Mouse (Mus musculus) kidney, postnatal 4 days (tissue): ENCODE results near the gene Ino80.
A peak's percentile ranks its signal among the peaks of the same experiment; 100 is the strongest.

Source experiments
- DNase-seq, 2 experiments: peaks; one replicate each; pipeline ENCODE4 v3.0.0; 2021; ENCODE audit warnings: mixed read lengths in 2 of 2

Ino80 gene

DNA sequence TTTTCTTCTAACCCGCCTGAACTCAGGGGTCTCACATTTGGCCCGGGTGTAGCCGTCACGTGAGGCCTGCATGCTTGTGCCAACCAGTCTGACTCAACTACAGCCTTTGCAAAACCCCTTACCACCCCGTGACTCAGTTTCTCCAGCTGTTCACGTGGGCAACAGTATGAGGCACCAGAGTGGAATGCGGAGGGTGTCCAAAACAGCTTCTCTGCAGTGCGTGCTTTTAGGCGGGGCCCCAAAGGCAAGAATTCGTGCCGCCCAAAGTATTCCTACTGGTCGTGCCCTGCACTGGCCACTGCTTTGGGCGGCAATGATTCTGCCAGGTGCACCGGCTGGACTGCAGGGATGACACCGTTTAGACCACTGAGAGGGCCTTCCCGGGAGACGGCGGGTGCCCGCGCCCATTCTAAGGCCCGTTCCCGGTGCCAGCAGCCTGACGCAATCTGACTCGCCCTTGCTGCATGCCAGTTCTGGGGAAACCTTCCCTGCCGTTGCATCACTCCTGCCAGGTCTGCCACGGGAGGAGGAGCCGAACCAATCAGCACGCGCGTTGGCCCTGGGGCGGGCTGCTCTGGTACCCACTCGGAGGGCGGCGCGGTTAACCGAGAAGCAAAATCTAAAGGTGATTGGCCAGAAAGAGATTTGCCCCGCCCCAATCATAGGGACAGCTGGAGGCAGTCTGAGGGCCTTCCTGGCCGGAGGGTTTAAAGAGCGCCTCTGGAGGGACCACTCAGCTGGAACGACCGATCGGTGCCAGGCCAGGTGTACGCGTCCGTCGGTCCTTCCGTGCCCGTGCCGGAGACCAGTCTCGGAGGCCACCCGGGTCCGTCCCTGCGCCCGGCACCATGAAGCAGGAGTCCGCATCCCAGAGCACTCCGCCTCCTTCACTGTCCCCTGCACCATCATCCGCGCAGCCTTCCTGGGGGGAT is 126.7 kb downstream of the Ino80 start, which contains the start of gene Chac1:
TSS of gene Chac1 (plus strand) at position 675 of the 932 bp plus-strand sequence.
- DNase-seq: peak; percentile 87 to 91

DNA sequence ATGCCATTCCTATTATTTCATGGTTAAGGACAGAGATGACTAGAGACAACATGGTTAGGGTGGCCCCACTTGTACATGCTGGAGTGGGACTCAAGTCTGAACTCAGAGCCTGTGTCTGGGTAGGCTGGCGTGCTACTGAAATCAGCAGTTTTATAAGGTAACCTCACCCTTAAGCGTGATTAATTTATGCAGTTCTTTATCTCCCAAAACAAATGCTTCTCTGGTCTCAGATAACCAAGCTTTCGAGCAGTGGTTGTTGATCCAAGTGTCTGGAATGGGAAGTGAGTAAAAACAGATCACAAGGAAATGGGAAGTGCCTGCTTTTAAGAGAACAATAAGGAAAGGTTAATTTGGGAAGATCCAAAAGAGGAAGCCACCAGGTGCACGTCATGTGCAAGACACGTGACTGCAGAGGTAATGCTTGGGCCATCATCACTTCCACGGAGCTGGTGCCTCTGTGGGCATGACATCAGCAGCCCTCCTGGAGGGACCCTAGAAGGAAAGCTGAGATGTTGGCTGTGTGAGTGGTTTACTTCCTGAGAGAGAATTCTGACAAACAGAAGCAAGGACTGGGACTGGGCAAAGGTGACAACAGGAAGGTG is 132.8 kb downstream of the Ino80 start:
- DNase-seq: no peak

DNA sequence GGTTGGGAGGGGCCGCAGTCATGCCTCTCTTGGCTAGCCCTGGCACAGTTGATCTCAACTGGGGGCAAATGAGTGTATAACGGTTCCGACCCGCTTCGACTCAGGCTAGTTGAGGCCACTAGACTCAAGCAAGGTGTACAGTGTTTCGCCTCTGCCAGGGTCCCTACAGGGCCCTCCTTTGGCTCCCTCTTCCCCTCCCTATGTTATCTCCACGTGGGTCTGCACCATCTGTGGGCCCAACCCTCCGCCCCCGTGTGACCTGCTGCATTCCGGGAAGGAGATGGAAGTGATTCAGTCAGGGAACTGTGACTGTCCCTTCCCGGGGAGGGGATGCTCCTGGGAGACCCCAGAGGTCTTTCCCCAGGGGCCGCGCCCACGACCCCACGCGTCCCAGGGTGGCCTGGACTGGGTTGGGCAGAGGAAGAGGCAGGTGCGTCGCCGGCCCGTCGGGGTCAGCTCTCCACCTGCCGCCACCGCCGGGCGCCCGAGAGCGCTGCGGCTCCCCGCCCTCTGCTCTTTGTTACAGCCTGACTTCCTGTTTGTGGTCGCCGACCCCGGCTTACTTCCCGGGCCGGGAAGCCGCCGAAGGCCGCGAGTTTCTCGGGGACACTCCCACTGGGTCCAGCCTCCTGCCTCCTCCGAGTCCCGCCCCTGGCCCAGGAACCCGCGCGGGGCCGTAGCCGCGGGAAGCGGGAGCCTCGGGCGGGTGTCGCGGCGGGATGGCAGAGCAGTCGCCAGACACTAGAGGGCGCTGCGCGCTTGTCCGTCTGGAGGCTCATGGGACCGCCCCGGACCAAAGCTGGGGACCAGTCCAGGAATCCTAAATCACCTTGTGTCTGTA is 139.8 kb downstream of the Ino80 start:
- peak; percentile 95 for DNase-seq

DNA sequence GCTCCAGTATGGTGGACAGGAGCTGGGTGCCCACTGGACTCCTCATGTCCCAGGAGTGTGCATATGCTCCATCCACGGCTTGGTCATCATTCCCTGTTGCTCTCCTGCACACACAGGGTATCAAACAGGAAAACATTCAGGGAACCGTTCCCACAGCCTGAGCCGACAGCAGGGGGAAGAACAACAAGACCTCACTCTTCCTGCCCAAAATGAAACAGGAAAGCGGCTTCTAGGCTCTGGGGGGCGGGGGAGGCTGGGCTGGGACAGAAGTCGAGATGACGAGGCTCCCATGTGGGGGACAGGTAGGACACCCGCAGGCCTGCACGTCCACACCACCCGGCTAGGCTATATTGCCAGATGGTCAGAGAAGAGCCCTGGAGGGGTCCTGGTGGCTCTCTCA is 141.0 kb downstream of the Ino80 start:
- DNase-seq: peak; percentile 35 to 53

DNA sequence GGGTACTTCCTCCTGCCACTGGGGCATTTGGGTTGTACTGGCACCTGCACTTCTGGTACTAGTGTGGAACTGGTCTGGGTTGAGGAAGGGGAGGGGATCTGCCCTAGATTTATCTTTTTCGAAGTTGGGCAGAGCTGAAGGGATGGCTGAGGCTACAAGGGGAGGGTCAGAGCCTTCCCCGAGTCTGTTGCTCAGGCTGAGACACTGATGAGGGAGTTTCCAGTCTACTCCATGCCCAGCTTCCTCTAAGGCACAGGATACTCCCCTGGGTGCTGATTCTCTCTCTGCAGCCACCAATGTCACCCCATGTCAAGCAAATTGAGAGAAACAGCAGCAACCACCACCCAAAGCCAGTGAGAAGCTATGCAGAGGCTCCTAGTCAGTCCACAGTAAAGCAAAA is 141.5 kb downstream of the Ino80 start:
- DNase-seq: no peak

DNA sequence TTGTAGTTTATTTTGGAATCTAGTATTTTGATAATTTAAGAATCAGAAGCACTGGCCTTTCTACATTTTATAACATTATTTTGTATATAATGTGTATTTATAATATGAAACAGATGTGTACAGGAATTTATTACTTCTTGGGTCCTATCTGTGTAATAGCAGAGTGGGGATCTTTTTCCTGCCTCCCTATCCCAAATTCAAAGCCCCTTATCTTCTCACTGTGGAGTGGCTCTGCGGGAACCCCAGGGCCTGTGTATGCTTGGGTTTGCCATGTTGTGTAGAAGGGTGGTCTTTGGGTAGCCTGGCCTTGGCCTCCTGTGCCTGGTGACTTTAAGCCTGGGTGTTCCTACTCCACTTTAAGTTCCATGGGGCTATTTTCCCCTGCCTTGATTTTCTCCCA is 142.0 kb downstream of the Ino80 start:
- DNase-seq: no peak

DNA sequence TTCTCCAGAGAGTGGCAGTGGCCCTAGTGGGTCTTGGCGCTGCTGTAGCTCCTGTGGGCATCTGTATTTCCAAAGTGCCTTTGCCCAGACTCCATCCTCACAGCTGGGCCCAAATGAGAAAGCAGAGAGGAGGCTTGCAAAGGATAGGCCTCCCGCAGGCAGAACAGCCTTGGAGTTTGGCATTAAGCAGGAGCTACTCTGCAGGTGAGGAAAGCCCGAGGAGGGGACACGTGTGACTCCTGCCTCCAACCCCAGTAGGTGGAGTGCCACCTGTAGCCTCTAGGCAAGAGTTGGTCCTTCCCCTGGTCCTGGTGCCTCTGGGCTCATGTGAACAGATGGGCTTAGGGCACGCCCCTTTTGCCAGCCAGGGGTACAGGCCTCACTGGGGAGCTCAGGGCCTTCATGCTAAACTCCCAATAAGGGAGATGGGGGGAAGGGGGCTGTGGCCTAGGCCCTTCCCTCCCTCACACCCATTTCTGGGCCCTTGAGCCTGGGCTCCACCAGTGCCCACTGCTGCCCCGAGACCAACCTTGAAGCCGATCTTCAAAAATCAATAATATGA is 142.4 kb downstream of the Ino80 start:
- DNase-seq: no peak

DNA sequence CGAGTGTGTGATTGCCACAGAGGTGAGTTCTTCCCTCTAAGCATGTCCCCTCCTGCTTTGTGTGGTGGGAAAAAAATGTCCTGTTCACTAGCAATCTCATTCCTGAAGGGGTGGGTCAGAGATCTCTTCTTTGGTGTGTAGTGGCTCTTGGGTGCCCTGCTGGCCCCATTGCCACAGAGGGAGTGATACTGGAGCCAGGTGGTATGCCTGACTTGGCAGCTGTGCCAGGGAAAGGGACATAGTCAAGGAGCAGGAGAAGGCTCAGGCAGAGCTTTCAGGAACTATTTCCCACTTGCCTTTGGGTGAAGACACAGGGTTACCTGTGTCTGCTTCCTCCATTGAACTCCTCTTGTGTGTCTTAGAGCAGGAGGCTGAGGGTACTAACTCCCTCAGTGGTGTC is 143.4 kb downstream of the Ino80 start:
- DNase-seq: no peak

DNA sequence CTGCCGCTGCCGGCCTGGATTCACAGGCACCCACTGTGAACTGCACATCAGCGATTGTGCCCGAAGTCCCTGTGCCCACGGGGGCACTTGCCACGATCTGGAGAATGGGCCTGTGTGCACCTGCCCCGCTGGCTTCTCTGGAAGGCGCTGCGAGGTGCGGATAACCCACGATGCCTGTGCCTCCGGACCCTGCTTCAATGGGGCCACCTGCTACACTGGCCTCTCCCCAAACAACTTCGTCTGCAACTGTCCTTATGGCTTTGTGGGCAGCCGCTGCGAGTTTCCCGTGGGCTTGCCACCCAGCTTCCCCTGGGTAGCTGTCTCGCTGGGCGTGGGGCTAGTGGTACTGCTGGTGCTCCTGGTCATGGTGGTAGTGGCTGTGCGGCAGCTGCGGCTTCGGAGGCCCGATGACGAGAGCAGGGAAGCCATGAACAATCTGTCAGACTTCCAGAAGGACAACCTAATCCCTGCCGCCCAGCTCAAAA is 145.3 kb downstream of the Ino80 start:
- DNase-seq: no peak

DNA sequence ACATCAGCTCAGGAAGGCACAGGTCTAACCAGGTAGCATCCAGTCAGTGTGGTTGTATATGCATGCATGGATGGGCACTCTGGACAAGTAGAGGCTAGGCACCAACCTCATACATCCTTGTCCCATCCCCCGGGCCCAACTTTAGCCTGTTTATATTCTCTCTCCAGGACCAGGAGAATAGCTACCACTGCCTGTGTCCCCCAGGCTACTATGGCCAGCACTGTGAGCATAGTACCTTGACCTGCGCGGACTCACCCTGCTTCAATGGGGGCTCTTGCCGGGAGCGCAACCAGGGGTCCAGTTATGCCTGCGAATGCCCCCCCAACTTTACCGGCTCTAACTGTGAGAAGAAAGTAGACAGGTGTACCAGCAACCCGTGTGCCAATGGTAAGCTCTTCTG is 146.7 kb downstream of the Ino80 start:
- DNase-seq: no peak

DNA sequence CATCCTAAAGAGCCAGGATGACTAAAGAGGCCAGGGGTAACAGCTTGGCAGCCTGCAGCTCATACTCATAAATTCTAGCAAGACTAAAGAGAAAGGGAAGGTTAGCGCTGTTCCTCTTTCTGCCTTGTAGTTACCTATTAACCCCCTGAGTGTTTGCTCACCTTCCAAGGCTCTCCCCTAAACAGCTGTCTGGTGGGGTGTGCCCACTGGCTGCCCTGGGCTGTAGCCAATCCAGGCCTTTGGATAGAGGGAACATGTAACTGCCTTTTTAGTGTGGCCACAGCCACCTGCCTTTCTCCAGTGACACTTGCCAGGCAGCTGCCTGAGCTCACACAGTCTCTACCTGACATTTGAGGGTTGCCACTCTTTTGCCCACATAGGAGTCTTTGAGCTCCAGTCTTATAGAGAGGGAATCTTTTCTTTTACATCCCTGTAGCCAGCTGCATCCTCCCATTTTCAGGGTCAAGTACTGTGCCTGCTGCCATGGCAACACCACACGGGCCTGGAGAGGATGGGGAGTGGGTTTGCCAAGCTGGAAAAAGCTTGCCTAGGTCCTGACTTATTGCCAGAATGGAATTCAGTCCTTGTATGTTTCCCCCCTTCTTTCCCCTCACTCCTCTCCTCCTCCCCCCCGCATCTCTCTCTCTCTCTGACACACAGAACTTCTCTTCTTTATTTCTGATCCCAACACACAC is 148.2 kb downstream of the Ino80 start:
- DNase-seq: peak in 1 of 2 experiments; percentile 22

DNA sequence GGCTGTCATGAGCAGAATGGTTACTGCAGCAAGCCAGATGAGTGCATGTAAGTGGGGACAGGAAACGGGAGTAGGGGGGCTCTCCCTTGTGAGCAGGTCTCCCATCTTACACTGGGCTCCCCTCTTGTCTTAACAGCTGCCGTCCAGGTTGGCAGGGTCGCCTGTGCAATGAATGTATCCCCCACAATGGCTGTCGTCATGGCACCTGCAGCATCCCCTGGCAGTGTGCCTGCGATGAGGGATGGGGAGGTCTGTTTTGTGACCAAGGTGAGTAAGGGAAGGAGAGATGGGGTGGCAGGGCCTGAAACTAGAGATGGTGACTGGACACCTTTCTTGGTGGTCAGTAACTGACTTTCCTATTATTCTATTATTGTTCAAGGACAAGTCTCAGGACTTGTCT is 148.9 kb downstream of the Ino80 start:
- DNase-seq: peak in 1 of 2 experiments; percentile 9

DNA sequence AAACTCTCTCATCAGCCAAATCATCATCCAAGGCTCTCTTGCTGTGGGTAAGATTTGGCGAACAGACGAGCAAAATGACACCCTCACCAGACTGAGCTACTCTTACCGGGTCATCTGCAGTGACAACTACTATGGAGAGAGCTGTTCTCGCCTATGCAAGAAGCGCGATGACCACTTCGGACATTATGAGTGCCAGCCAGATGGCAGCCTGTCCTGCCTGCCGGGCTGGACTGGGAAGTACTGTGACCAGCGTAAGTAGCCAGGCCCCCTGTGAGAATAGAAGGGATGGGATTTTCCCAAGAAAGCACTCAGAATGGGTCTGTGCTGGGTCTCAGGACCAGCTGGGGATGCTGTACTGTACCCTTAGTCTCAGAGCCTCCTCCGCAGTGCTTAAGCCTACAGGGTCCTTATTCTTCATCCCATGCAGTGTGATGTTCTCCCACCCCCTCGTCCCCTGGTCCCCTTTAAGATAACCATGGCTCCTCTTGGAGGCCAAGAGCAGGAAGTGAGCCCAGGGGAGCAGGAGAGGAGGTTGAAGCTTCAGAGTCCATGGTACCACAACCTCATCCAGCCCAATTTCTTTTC is 149.5 kb downstream of the Ino80 start:
- DNase-seq: no peak

DNA sequence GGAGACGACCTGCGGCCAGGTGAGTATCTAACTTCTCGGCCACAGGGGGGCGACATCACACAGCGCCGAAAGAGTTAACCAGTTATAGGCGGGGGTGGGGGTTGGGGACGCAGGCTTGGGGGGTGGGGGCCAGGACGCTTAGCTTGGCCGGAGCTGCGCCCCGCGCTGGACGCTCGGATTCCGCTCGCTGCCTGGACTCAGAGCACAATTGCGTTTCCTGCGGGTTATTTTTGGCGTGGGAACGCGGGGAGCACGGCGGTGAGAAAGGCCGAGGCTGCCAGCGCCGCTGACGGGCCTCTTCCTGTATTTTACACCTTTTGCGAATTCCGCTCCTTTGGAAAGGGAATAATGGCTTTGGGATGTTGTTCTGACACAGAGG is 150.4 kb downstream of the Ino80 start:
- DNase-seq: peak; percentile 78 to 85

DNA sequence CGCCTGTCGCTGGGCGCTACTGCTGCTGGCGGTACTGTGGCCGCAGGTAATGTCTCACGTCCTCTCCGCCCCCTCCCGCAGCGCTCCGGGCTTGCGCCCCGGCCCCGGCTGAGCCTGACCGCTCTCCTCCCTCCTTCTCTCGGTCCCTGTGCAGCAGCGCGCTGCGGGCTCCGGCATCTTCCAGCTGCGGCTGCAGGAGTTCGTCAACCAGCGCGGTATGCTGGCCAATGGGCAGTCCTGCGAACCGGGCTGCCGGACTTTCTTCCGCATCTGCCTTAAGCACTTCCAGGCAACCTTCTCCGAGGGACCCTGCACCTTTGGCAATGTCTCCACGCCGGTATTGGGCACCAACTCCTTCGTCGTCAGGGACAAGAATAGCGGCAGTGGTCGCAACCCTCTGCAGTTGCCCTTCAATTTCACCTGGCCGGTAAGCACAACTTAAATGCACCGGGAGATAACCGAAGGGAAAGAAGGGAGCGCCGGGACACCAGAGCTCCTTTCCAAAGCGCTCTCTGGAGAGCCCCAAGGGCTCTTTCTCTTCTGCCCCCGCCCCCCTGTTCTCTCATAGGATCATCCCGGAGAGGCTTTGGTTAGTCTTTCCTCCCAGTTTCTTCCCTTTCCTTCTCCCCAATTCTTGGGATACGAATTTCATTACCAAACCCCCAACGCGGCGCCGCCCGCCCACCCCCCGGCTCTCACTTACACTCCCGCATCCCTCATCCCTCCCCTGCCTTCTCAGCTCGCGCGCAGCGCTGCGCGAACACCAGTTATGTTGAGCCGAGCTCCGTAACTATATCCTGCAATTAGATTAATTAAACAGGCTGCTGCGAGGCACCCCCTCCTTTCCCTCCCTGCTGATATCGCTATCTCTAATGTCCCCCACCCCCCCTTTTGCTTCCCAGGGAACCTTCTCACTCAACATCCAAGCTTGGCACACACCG is 151.1 kb downstream of the Ino80 start:
- peak; percentile 48 to 64 for DNase-seq

DNA sequence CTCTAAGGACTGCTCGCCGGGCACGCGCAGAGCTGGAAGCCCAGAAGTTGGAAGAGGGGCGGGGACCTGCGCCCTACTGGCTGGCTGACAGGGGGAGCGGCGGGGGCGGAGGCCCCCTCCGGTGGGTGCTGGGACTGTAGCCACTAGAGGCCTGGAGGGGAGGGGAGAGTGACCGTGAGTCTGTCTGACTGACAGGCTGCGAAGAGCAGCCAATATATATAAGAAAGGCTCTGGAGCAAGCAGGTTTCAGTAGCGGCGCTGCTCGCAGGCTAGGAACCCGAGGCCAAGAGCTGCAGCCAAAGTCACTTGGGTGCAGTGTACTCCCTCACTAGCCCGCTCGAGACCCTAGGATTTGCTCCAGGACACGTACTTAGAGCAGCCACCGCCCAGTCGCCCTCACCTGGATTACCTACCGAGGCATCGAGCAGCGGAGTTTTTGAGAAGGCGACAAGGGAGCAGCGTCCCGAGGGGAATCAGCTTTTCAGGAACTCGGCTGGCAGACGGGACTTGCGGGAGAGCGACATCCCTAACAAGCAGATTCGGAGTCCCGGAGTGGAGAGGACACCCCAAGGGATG is 151.8 kb downstream of the Ino80 start, which contains the start of gene Dll4:
TSS of gene Dll4 (plus strand) at position 217 of the 576 bp plus-strand sequence.
- DNase-seq: peak; percentile 72 to 83

DNA sequence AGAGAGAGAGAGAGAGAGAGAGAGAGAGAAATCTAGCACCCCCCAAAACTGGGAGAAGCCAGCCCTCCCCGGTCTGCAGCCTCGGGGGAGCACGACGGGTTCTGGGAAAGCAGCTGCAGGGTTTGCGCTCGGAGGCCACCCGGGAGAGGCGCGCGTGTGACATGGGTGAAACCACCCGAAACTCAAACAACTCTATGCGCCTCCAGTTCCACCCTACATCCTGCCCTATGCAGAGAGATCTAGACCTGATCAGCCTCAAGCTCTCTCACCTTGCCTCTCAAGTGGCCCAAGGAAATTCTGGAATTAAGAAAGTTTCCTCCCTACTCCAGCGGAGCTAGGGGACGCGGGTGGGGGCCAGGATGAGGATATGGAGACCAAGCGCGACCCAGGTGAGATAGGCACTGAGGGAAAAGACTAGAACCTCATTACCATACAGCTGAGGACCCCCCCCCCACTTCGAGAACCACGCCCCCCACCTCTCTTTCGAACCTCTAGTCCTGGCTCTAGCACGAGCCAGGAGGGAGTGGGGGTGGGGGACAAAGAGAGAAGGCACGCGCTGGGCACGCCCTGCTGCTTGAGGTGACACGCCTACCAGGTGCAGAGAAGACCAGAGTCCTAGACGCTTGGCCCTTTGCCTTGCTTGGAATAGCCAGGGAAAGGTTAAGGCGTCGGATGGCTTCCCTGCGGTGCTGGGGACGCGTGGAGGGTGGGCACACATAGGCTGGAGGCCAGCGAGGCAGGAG is 152.7 kb downstream of the Ino80 start:
- DNase-seq: peak; percentile 45 to 70

DNA sequence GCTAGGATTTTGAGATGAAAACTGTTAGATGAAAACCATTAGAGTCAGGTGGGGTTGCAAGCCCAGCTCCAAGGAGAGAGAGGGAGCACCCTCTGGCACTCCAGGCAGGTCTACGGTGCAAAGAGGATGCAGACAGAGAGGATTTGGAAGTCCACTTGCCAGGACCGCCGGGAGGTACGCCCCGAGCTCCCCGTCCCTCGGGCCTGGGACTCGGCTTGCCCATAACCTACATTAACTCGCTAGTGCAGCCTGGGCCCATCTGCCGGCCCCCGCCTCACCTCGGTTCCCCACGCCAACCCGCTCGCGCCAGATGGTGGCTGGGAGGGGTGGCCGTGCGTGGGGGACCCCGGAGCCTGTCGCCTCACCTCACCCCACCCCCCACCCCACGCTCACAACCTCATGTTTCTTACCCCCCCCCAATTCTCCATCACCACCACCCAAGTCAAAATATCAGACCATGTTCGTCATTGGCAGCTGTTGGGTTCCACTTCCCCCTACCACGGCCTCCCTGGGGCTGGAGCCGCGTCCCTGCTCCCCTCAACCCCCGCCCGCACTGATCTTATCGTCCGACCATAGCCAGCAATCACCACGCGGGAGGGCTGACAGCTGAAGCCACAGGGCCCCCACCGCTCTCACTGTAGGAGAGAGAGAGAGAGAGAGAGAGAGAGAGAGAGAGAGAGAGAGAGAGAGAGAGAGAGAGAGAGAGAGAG is 153.5 kb downstream of the Ino80 start:
- DNase-seq: no peak
